Mouse (Mus musculus) liver, postnatal 0 days (tissue): ENCODE data around the gene Rsc1a1. TPM values are rescaled to one million over a fixed set of nuclear protein-coding genes. Genes with fewer than 3 reads are reported as not detected.

Experiments used
- ATAC-seq: fragments of 200-750 bp; cut with Nextera tagmentation; 2 replicates; pipeline ENCODE4 v1.8.0; 2017; ENCODE audit warnings: mild to moderate bottlenecking, moderate library complexity
- DNase-seq: peaks from one replicate; pipeline ENCODE4 v3.0.0-alpha.2; 2016
- H3K27ac ChIP-seq: fragments of 300-500 bp; sonication (generic); 2 replicates; pipeline ENCODE4 v1.5.1; 2014; ENCODE audit warnings: antibody characterized with exemption, moderate library complexity, mild to moderate bottlenecking, low read depth
- H3K27me3 ChIP-seq: fragments of 300-500 bp; sonication (generic); 2 replicates; pipeline ENCODE4 v1.6.1; 2014; ENCODE audit warnings: low read length, control low read depth, mixed read lengths; ENCODE audit not compliant: insufficient read depth
- H3K36me3 ChIP-seq: fragments of 300-500 bp; sonication (generic); replicated peaks from 2 replicates; pipeline ENCODE4 v1.6.1; 2014; ENCODE audit warnings: mild to moderate bottlenecking, control low read depth, low read length, moderate library complexity, mixed read lengths; ENCODE audit not compliant: insufficient read depth
- H3K4me1 ChIP-seq: fragments of 300-500 bp; sonication (generic); 2 replicates; pipeline ENCODE4 v1.6.1; 2014; ENCODE audit warnings: antibody characterized with exemption, mild to moderate bottlenecking, control low read depth; ENCODE audit not compliant: insufficient read depth
- H3K4me2 ChIP-seq: fragments of 300-500 bp; sonication (generic); 2 replicates; pipeline ENCODE4 v1.6.1; 2014; ENCODE audit warnings: low read depth, mild to moderate bottlenecking, low read length, moderate library complexity, mixed read lengths
- H3K4me3 ChIP-seq: fragments of 300-500 bp; sonication (generic); 2 replicates; pipeline ENCODE4 v1.5.1; 2014; ENCODE audit warnings: low read depth, low read length
- H3K9ac ChIP-seq: fragments of 300-500 bp; sonication (generic); replicated peaks from 2 replicates; pipeline ENCODE4 v1.6.1; 2014; ENCODE audit warnings: mild to moderate bottlenecking, moderate library complexity
- H3K9me3 ChIP-seq: fragments of 300-500 bp; sonication (generic); 2 replicates; pipeline ENCODE4 v1.6.1; 2016; ENCODE audit warnings: mild to moderate bottlenecking, control low read depth, low read length, mixed read lengths
- CTCF ChIP-seq: sonication (generic); IDR thresholded peaks from 2 replicates; pipeline ENCODE4 v1.5.1; 2016; ENCODE audit warnings: antibody characterized with exemption, low read depth
- EP300 ChIP-seq: IDR thresholded peaks from 2 replicates; pipeline ENCODE4 v1.6.1; 2016; ENCODE audit warnings: antibody characterized with exemption, low read depth, mild to moderate bottlenecking
- WGBS: fragments of 180-500 bp; shearing (Covaris S2); extraction: QIAGEN DNeasy Blood & Tissue Kit; methylation state at CpG from one replicate; pipeline ENCODE4 v1.1.7; 2014; ENCODE audit not compliant: insufficient replicate concordance; 5-methylcytosine and 5-hydroxymethylcytosine counted together
- polyA plus RNA-seq: library from polyadenylated mRNA; unstranded; fragments of >200 nt; fragmentation: Nextera tagmentation; extraction: Ambion mirVana; gene quantifications from 2 replicates; pipeline ENCODE4 v1.2.1, GENCODE M21; 2015

Gene Rsc1a1
- polyA plus RNA-seq, 1 experiment from 2014 or later = not detected

DNA sequence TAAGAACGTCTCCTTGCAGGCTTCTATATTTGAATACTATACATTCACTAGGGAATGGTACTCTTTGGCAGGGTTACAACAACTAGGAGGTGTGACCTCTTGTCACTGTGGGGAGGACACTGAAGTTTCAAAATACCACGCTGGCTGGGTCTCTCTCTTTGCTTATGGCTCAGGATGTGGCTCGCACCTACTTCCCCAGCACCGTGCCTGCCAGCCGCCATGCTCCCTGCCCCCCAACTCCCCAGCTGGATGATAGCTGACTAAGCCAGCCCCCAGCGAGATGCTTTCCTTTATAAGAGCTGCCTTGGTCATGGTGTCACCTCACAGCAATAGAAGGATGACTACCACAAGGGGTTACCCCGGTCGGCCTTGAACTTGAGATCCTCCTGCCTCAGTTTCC, 32.4 kb downstream of the Rsc1a1 start:
- no peak for TF ChIP-seq CTCF
- TF ChIP-seq EP300 = no peak
- Histone ChIP-seq H3K36me3 (no peaks in the 10 kb centered on the region; the same call in 1 of the 2 replicates), H3K27ac (no peak overlapping the region), H3K9me3 (no peaks in the 10 kb centered on the region), H3K9ac (no peak overlapping the region), H3K4me1 (peaks cover 19% of the 10 kb centered on the region), H3K27me3 (no peaks in the 10 kb centered on the region), H3K4me3 (no peak overlapping the region), H3K4me2 (no peak overlapping the region)
- ATAC-seq (no peak), DNase-seq (no peak)
- WGBS = 61% methylated on average over 8 of the region's 8 CpGs

DNA sequence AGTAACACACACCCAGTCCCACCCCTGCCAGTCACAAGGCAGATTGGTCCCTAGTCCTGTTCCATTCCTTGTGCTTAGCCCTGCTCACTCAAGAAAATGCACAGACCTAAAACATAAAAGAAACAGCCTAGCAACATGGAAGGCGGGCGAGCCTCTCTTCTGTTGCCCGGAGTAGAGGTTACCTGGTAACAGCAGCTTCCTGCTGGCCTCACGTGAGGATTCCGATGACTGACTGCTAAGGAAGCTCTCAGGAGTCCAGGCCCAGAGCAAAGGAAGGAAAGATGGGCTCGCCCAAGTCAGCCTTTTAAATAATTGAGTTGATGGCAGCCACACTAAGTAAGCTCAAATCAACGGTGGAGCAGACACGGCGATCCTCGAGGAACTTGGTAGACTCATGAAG, 33.5 kb downstream of the Rsc1a1 start:
- no peaks in the 10 kb centered on the region; the same call in 1 of the 2 replicates for H3K36me3 ChIP-seq
- no peak for DNase-seq
- no peaks in the 10 kb centered on the region for H3K9me3 ChIP-seq
- no peak overlapping the region for H3K4me3 ChIP-seq
- TF ChIP-seq CTCF (no peak), EP300 (no peak)
- no peak overlapping the region for H3K4me2 ChIP-seq
- H3K27ac ChIP-seq = no peak overlapping the region
- 84% methylated on average over 10 of the region's 10 CpGs for WGBS
- H3K27me3 ChIP-seq = no peaks in the 10 kb centered on the region
- H3K4me1 ChIP-seq = peaks cover 14% of the 10 kb centered on the region; the same call in 1 of the 2 replicates
- no peak overlapping the region for H3K9ac ChIP-seq
- ATAC-seq = no peak

DNA sequence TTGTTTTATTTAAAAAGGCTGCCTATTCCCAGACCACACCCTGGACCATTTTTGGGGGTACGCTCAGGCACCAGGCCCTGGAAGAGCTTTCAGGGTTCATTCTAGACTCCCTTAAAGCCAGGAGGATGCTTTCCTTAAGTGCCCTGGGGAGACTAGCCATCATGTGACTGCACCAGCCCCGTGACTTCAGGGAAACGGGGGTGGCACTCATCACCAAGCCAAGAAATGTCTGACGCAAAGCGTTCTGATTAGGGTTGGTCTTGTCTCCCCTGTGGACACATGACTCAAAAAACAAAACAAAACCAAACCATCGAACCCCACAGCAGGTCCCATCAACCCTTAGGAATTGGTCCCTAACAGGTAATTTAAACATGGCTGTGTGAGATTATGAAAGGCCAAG, 34.1 kb downstream of the Rsc1a1 start:
- Histone ChIP-seq H3K27me3 (no peaks in the 10 kb centered on the region), H3K9ac (no peak overlapping the region), H3K36me3 (no peaks in the 10 kb centered on the region; the same call in 1 of the 2 replicates), H3K4me3 (no peak overlapping the region), H3K27ac (no peak overlapping the region), H3K4me1 (peaks cover 11% of the 10 kb centered on the region; the same call in 1 of the 2 replicates), H3K4me2 (no peak overlapping the region), H3K9me3 (no peaks in the 10 kb centered on the region)
- 86% methylated on average over 6 of the region's 6 CpGs for WGBS
- no peak for ATAC-seq
- DNase-seq = no peak
- TF ChIP-seq EP300 (no peak), CTCF (no peak)

DNA sequence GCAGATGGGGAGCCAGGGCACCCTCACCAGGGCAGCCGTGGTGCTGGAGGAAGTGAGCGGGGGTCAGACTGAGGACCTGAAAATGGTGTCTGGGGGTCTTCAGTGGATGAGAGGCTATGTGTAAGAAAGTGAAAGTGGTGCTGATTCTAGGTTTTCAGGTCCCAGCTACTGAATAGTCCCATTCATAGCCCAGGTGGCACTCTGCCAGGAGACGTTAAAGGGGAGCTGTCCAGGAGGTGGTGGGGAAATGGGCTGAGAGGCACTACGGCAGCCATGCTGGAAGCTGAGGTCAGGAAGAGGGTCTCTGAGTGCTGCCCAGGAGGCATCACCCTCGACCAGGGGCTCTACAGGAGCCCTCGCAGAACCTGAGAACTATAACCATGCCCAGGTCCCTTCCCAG, 36.2 kb downstream of the Rsc1a1 start:
- Histone ChIP-seq H3K27me3 (no peaks in the 10 kb centered on the region), H3K36me3 (no peaks in the 10 kb centered on the region; the same call in 1 of the 2 replicates), H3K4me1 (0 out of 2 replicates have a peak, but pooled peaks cover 4% of the 10 kb centered on the region), H3K4me3 (no peak overlapping the region), H3K9me3 (no peaks in the 10 kb centered on the region), H3K9ac (no peak overlapping the region), H3K4me2 (no peak overlapping the region), H3K27ac (no peak overlapping the region)
- 73% methylated on average over 6 of the region's 6 CpGs for WGBS
- no peak for TF ChIP-seq EP300
- ATAC-seq (no peak), DNase-seq (no peak)

DNA sequence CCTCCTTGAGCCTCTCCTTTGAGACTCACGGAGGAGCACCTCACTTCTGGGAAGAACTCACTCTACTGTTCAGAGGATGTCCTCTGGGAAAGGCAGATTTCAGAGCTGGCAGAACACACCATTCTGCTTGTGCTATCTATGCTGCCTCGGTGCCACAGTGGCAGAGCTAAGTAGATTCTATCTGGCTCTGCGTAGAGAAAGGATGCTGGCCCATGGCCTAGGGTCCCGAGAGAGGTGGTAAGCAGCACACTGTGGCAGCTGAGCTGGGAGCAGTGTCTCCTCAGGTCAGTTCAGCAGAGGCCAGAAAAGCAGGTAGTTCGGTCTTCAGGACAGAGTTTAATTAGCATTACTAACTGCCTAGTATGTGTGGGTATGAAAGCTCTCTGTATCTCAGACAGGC, 37.1 kb downstream of the Rsc1a1 start:
- WGBS = 91% methylated on average over 5 of the region's 5 CpGs

DNA sequence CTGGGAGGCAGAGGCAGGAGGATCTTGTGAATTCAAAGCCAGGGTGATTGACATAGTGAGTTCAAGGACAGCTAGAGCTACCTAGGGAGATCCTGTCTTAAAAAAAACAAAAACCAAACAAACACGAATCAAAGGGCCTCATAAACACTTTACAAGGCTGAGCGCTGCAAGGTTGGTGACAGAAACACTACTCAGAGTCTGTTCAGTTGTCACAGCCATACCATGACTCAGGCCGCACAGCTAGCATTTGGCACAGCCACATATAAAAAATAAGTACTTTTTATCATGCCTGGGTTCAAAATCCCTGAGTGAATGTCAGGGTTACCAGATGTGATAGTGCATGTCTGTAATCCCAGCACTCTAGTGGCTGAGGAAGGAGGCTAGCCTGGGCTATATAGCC, 38.2 kb downstream of the Rsc1a1 start:
- TF ChIP-seq EP300 = no peak
- no peak for TF ChIP-seq CTCF
- Histone ChIP-seq H3K27me3 (no peaks in the 10 kb centered on the region), H3K36me3 (no peaks in the 10 kb centered on the region; the same call in 1 of the 2 replicates), H3K4me2 (no peak overlapping the region), H3K9ac (no peak overlapping the region), H3K4me3 (no peak overlapping the region), H3K27ac (no peak overlapping the region), H3K4me1 (no peaks in the 10 kb centered on the region), H3K9me3 (no peaks in the 10 kb centered on the region)
- ATAC-seq = no peak
- no peak for DNase-seq
- WGBS = 90% methylated on average over 3 of the region's 3 CpGs

More for the DNA sequence above, 37.1 kb downstream of the Rsc1a1 start:
- Histone ChIP-seq H3K4me3 (no peak overlapping the region), H3K36me3 (no peaks in the 10 kb centered on the region; the same call in 1 of the 2 replicates), H3K4me1 (0 out of 2 replicates have a peak, but pooled peaks cover 3% of the 10 kb centered on the region), H3K9ac (no peak overlapping the region), H3K9me3 (no peaks in the 10 kb centered on the region), H3K4me2 (no peak overlapping the region), H3K27me3 (no peaks in the 10 kb centered on the region), H3K27ac (no peak overlapping the region)
- ATAC-seq (no peak), DNase-seq (no peak)
- TF ChIP-seq EP300 (no peak), CTCF (no peak)

DNA sequence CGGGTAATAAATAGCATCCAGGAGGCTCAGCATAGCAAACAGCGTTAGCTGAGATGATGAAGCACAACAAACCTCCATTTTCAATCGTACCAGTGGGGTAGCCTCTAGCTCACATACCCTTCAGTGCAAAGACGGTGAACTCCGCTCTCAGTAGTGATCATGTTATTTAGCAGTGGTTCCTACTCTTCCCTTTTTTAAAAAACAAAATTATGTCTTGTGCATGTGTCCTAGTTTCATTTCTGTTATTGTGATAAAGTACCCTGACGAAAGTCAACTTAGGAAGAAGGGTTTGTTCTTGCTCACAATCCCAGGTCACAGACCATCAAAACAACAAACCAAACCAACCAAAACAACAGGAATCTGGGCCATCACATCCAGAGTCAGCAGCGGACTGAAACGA, 39.4 kb downstream of the Rsc1a1 start:
- H3K36me3 ChIP-seq = peaks cover 6% of the 10 kb centered on the region
- H3K4me1 ChIP-seq = no peaks in the 10 kb centered on the region
- no peak overlapping the region for H3K4me2 ChIP-seq
- ATAC-seq (no peak), DNase-seq (no peak)
- no peak overlapping the region for H3K4me3 ChIP-seq
- H3K9ac ChIP-seq = no peak overlapping the region
- no peaks in the 10 kb centered on the region for H3K9me3 ChIP-seq
- 89% methylated on average over 8 of the region's 8 CpGs for WGBS
- H3K27ac ChIP-seq = no peak overlapping the region; the same call in 1 of the 2 replicates
- no peaks in the 10 kb centered on the region for H3K27me3 ChIP-seq
- TF ChIP-seq CTCF = no peak
- no peak for TF ChIP-seq EP300
